ENCODE assay signal across 11 mouse cellular contexts in the genomic region with DNA sequence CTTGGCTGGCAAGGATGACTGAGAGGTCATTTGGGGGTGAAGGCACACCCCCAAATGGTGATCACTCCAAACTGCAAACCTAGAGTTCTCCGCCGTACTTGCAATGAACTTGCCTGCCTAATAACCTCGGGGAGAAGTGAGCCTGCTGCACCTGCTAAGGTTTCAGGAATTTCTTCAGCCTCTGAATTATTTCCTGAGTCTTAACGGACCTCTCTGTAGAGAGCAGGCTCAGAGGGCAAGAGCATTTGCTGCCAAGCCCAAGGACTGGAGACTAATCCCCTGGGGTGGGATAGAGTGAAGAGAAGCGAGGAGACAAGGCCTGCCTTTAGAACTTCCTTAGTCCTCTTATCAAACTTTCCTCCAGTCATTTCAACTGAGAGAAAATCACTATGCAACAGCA. TPM values are rescaled to one million over a fixed set of nuclear protein-coding genes. Genes with fewer than 3 reads are reported as not detected.
A peak's percentile ranks its signal among the peaks of the same experiment; 100 is the strongest.
DNase-seq lines count a peak whose midpoint lies in the region; ATAC-seq and TF ChIP-seq lines count a peak whose summit lies in the region.
"Had no signal": no experiment of that assay in that cellular context is flagged by ENCODE, and none has a peak within 500 bp of the region (broad histone marks: within the 10 kb centered on the region; RNA-seq: fewer than 3 reads in every experiment).

No protein-coding gene starts in this region.

- no peaks in the 10 kb centered on the region for H3K27me3 ChIP-seq in forebrain, embryonic 15.5 days
- H3K27me3 ChIP-seq in forebrain, postnatal 0 days (ENCODE audit: insufficient read depth, low read length), result no peaks in the 10 kb centered on the region
- no peaks in the 10 kb centered on the region for H3K27me3 ChIP-seq in stomach, embryonic 16.5 days (ENCODE audit: control insufficient read depth, insufficient read depth, low read length)

- no peak overlapping the region for H3K4me3 ChIP-seq in forebrain, embryonic 15.5 days
- no peak overlapping the region for H3K4me3 ChIP-seq in forebrain, postnatal 0 days (ENCODE audit: low read depth, low read length)
- H3K4me3 ChIP-seq in left cerebral cortex, adult 2 months, result no peak overlapping the region
- H3K4me3 ChIP-seq in stomach, embryonic 16.5 days (replicated peaks; ENCODE audit: low read length), result no peak overlapping the region

- no peak for ATAC-seq in forebrain, embryonic 15.5 days (replicated peaks)
- ATAC-seq in forebrain, postnatal 0 days, result no peak
- no peak for ATAC-seq in stomach, embryonic 16.5 days (ENCODE audit: insufficient read depth, low FRiP score)

- no peak for TF ChIP-seq CTCF in forebrain, postnatal 0 days (IDR thresholded peaks at IDR 0.05; ENCODE audit: low read depth)
- TF ChIP-seq CTCF in left cerebral cortex, adult 2 months (IDR thresholded peaks at IDR 0.05), result no peak

- no peak overlapping the region for H3K9ac ChIP-seq in forebrain, embryonic 15.5 days (replicated peaks)
- no peak overlapping the region for H3K9ac ChIP-seq in forebrain, postnatal 0 days
- peak overlapping the region; percentile 98; the same call in 1 of the 2 replicates for H3K9ac ChIP-seq in stomach, embryonic 16.5 days (ENCODE audit: low read length)

- peaks cover 24% of the 10 kb centered on the region for H3K4me1 ChIP-seq in forebrain, embryonic 15.5 days
- peaks cover 11% of the 10 kb centered on the region; the same call in 1 of the 2 replicates for H3K4me1 ChIP-seq in forebrain, postnatal 0 days (ENCODE audit: insufficient read depth)
- H3K4me1 ChIP-seq in stomach, embryonic 16.5 days (ENCODE audit: control insufficient read depth, insufficient read depth, low read length), result peaks cover 15% of the 10 kb centered on the region

- 68% methylated on average over 5 of the region's 5 CpGs for WGBS in forebrain, embryonic 15.5 days
- WGBS in forebrain, postnatal 0 days, result 75% methylated on average over 5 of the region's 5 CpGs
- 63% methylated on average over 5 of the region's 5 CpGs for WGBS in stomach, embryonic 16.5 days

- peaks cover 10% of the 10 kb centered on the region; the same call in 1 of the 2 replicates for H3K36me3 ChIP-seq in forebrain, embryonic 15.5 days
- H3K36me3 ChIP-seq in forebrain, postnatal 0 days (ENCODE audit: insufficient read depth), result peaks cover 12% of the 10 kb centered on the region
- no peaks in the 10 kb centered on the region for H3K36me3 ChIP-seq in stomach, embryonic 16.5 days (ENCODE audit: control insufficient read depth, insufficient read depth, low read length)

- H3K4me2 ChIP-seq in forebrain, embryonic 15.5 days (replicated peaks), result peak overlapping the region; percentile 89
- no peak overlapping the region for H3K4me2 ChIP-seq in forebrain, postnatal 0 days (ENCODE audit: low read depth)
- peak overlapping the region; percentile 71 for H3K4me2 ChIP-seq in stomach, embryonic 16.5 days (ENCODE audit: low read depth, low read length)

- no peak for DNase-seq in forebrain, postnatal 0 days
- DNase-seq in left cerebral cortex, adult 2 months (ENCODE audit: extremely low spot score in 1 of 2, low spot score in 2 of 2), result peak; percentile 5 to 6
- no peak for DNase-seq in left cerebral cortex, postnatal 36 days (ENCODE audit: low spot score in 2 of 2)
- DNase-seq in urinary bladder, postnatal 25 days (ENCODE audit: low spot score), result peak; percentile 2
- DNase-seq in urinary bladder, adult 18-20 months (ENCODE audit: low spot score in 2 of 2), result no peak
- DNase-seq in embryo, embryonic 10 days (ENCODE audit: low spot score), result no peak
- DNase-seq: adrenal gland, adult 8-10 months; gastrocnemius, postnatal 25 days had no signal

- H3K9me3 ChIP-seq in forebrain, embryonic 15.5 days, result no peaks in the 10 kb centered on the region
- H3K9me3 ChIP-seq in forebrain, postnatal 0 days (ENCODE audit: low read length), result no peaks in the 10 kb centered on the region
- H3K9me3 ChIP-seq in stomach, embryonic 16.5 days (replicated peaks; ENCODE audit: control insufficient read depth, low read length), result no peaks in the 10 kb centered on the region

- no peak overlapping the region for H3K27ac ChIP-seq in forebrain, embryonic 15.5 days (replicated peaks)
- no peak overlapping the region for H3K27ac ChIP-seq in forebrain, postnatal 0 days (ENCODE audit: low read depth, low read length)
- no peak overlapping the region for H3K27ac ChIP-seq in left cerebral cortex, adult 2 months
- H3K27ac ChIP-seq in stomach, embryonic 16.5 days (ENCODE audit: low read length), result no peak overlapping the region

- intact Hi-C loops in left cerebral cortex, adult 2 months (cut with DNase I), result no loop called here
- intact Hi-C loops in left cerebral cortex, postnatal 36 days (cut with DNase I), result no loop called here

RNA-seq across cellular contexts. Expression of a gene that starts 1.2 kb away (rescaled TPM):
- polyA plus RNA-seq in forebrain, embryonic 15.5 days (2015; fragmentation: Nextera tagmentation; extraction: Ambion mirVana), result 50.2 and 50.8 TPM in 2 replicates
- 61.0 and 74.4 TPM in 2 replicates for total RNA-seq in forebrain, postnatal 0 days (2014; rRNA removed)
- polyA plus RNA-seq in forebrain, postnatal 0 days (2015; fragmentation: Nextera tagmentation; extraction: Ambion mirVana), result 37.3 and 39.6 TPM in 2 replicates
- 10 to 100 TPM; 37.2 to 38.5 TPM for total RNA-seq in left cerebral cortex, adult 2 months (2021)
- total RNA-seq in left cerebral cortex, postnatal 36 days (2021), result 10 to 100 TPM; 37.1 to 40.1 TPM
- polyA plus RNA-seq in stomach, embryonic 16.5 days (2015; fragmentation: Nextera tagmentation; extraction: Ambion mirVana), result 45.6 and 46.6 TPM in 2 replicates

RNA-seq across cellular contexts. Expression of a gene that starts 1.2 kb away (rescaled TPM):
- polyA plus RNA-seq in forebrain, embryonic 15.5 days (2015; fragmentation: Nextera tagmentation; extraction: Ambion mirVana), result 48.2 and 48.3 TPM in 2 replicates
- total RNA-seq in forebrain, postnatal 0 days (2014; rRNA removed), result 47.5 and 59.2 TPM in 2 replicates
- polyA plus RNA-seq in forebrain, postnatal 0 days (2015; fragmentation: Nextera tagmentation; extraction: Ambion mirVana), result 10.7 and 16.6 TPM in 2 replicates
- 10 to 100 TPM; 28.7 to 28.8 TPM for total RNA-seq in left cerebral cortex, adult 2 months (2021)
- 10 to 100 TPM; 23.7 to 31.1 TPM for total RNA-seq in left cerebral cortex, postnatal 36 days (2021)
- 24.1 and 25.8 TPM in 2 replicates for polyA plus RNA-seq in stomach, embryonic 16.5 days (2015; fragmentation: Nextera tagmentation; extraction: Ambion mirVana)

RNA-seq across cellular contexts. Expression of a gene that starts 15.0 kb away (rescaled TPM):
- polyA plus RNA-seq in forebrain, embryonic 15.5 days (2015; fragmentation: Nextera tagmentation; extraction: Ambion mirVana), result 0.61 TPM in 1 of 2 replicates, not detected in the other
- 0.23 and 3.5 TPM in 2 replicates for total RNA-seq in forebrain, postnatal 0 days (2014; rRNA removed)
- 0.33 and 1.2 TPM in 2 replicates for polyA plus RNA-seq in forebrain, postnatal 0 days (2015; fragmentation: Nextera tagmentation; extraction: Ambion mirVana)
- total RNA-seq in left cerebral cortex, adult 2 months (2021), result 1 to 10 TPM in 1 of 2 experiments, under 1 TPM in 1; 1.00 to 1.4 TPM
- 1 to 10 TPM in 1 of 2 experiments, not detected in 1; 1.4 TPM for total RNA-seq in left cerebral cortex, postnatal 36 days (2021)
- polyA plus RNA-seq in stomach, embryonic 16.5 days (2015; fragmentation: Nextera tagmentation; extraction: Ambion mirVana), result 0.55 TPM in 1 of 2 replicates, not detected in the other
- total RNA-seq: common myeloid progenitor, adult 5-6 weeks had no signal

RNA-seq across cellular contexts. Expression of a gene that starts 18.7 kb away (rescaled TPM):
- polyA plus RNA-seq in forebrain, embryonic 15.5 days (2015; fragmentation: Nextera tagmentation; extraction: Ambion mirVana), result 42.4 and 44.4 TPM in 2 replicates
- total RNA-seq in forebrain, postnatal 0 days (2014; rRNA removed), result 47.4 and 47.6 TPM in 2 replicates
- polyA plus RNA-seq in forebrain, postnatal 0 days (2015; fragmentation: Nextera tagmentation; extraction: Ambion mirVana), result 33.2 and 35.0 TPM in 2 replicates
- total RNA-seq in left cerebral cortex, adult 2 months (2021), result 10 to 100 TPM; 13.1 to 22.5 TPM
- 10 to 100 TPM; 10.8 to 19.5 TPM for total RNA-seq in left cerebral cortex, postnatal 36 days (2021)
- 10.0 and 11.0 TPM in 2 replicates for polyA plus RNA-seq in stomach, embryonic 16.5 days (2015; fragmentation: Nextera tagmentation; extraction: Ambion mirVana)

RNA-seq across cellular contexts. Expression of a gene that starts 32.5 kb away (rescaled TPM):
- polyA plus RNA-seq in forebrain, embryonic 15.5 days (2015; fragmentation: Nextera tagmentation; extraction: Ambion mirVana), result 0.65 and 0.89 TPM in 2 replicates
- 5.6 and 6.1 TPM in 2 replicates for total RNA-seq in forebrain, postnatal 0 days (2014; rRNA removed)
- 0.38 and 0.45 TPM in 2 replicates for polyA plus RNA-seq in forebrain, postnatal 0 days (2015; fragmentation: Nextera tagmentation; extraction: Ambion mirVana)
- under 1 TPM; 0.41 to 0.75 TPM for total RNA-seq in left cerebral cortex, adult 2 months (2021)
- total RNA-seq in left cerebral cortex, postnatal 36 days (2021), result under 1 TPM; 0.37 to 0.57 TPM
- polyA plus RNA-seq in stomach, embryonic 16.5 days (2015; fragmentation: Nextera tagmentation; extraction: Ambion mirVana), result 0.22 and 0.35 TPM in 2 replicates

Comparison
In these comparisons a context has a peak if more than half of its experiments do, and no peak if none do; other contexts are left out.
1. DNase-seq: peak in left cerebral cortex, adult 2 months (2 of 2) and urinary bladder, postnatal 25 days (single experiment); none in forebrain, postnatal 0 days (single experiment), left cerebral cortex, postnatal 36 days (0 of 2), urinary bladder, adult 18-20 months (0 of 2) and embryo, embryonic 10 days (single experiment).